Mouse (Mus musculus): ENCODE data around the gene Ndufb7. TPM values are rescaled to one million over a fixed set of nuclear protein-coding genes. Genes with fewer than 3 reads are reported as not detected.

Gene Ndufb7
- polyA plus RNA-seq, 1 experiment, result 302 TPM

- no peak overlapping the region for H3K4me3 ChIP-seq (ENCODE audit: insufficient read depth, poor library complexity, severe bottlenecking)
- peaks cover 7% of the 10 kb centered on the region for H3K79me3 ChIP-seq (ENCODE audit: low read depth)
- TF ChIP-seq FOSL1 (IDR thresholded peaks at IDR 0.05; ENCODE audit: insufficient read depth, low read length, poor library complexity, severe bottlenecking) (no peak), MYOD1 (IDR thresholded peaks at IDR 0.05; ENCODE audit: control insufficient read depth, insufficient read length, low read depth) (no peak), CTCF (IDR thresholded peaks at IDR 0.05; ENCODE audit: control insufficient read depth, insufficient read depth, insufficient read length) (no peak), MYOG (IDR thresholded peaks at IDR 0.05; ENCODE audit: control insufficient read depth, extremely low read depth, insufficient read length) (no peak), USF1 (IDR thresholded peaks at IDR 0.05; ENCODE audit: low read depth) (no peak), CEBPB (IDR thresholded peaks at IDR 0.05; ENCODE audit: low read depth) (no peak)
- H3K27me3 ChIP-seq (ENCODE audit: control insufficient read depth, insufficient read depth, insufficient read length), result no peaks in the 10 kb centered on the region
- peaks cover 43% of the 10 kb centered on the region for H3K79me2 ChIP-seq (ENCODE audit: control insufficient read depth, insufficient read depth)
- peaks cover 16% of the 10 kb centered on the region for H3K36me3 ChIP-seq (ENCODE audit: control insufficient read depth, insufficient read depth)
- H3ac ChIP-seq (ENCODE audit: control insufficient read depth, insufficient read length, low read depth), result no peak overlapping the region
These were observed 6.8 kb downstream of the Ndufb7 start for GRCm38 (mm10) chr8:83573140-83573875.

GRCm38 (mm10) chr8:83574631-83575315, 8.3 kb downstream of the Ndufb7 start:
- TF ChIP-seq MAX (IDR thresholded peaks at IDR 0.05) (no peak), FOSL1 (IDR thresholded peaks at IDR 0.05; ENCODE audit: insufficient read depth, low read length, poor library complexity, severe bottlenecking) (no peak), CTCF (IDR thresholded peaks at IDR 0.05; ENCODE audit: control insufficient read depth, insufficient read depth, insufficient read length) (no peak), CEBPB (IDR thresholded peaks at IDR 0.05; ENCODE audit: low read depth) (no peak), MYOG (IDR thresholded peaks at IDR 0.05; ENCODE audit: control insufficient read depth, extremely low read depth, insufficient read length) (no peak), USF1 (IDR thresholded peaks at IDR 0.05; ENCODE audit: low read depth) (no peak), MYOD1 (IDR thresholded peaks at IDR 0.05; ENCODE audit: control insufficient read depth, insufficient read length, low read depth) (no peak)
- Histone ChIP-seq H3K27me3 (ENCODE audit: control insufficient read depth, insufficient read depth, insufficient read length) (no peaks in the 10 kb centered on the region), H3ac (ENCODE audit: control insufficient read depth, insufficient read length, low read depth) (no peak overlapping the region), H3K36me3 (ENCODE audit: control insufficient read depth, insufficient read depth) (peaks cover 12% of the 10 kb centered on the region), H3K79me2 (ENCODE audit: control insufficient read depth, insufficient read depth) (peaks cover 33% of the 10 kb centered on the region), H3K4me3 (ENCODE audit: insufficient read depth, poor library complexity, severe bottlenecking) (no peak overlapping the region), H3K79me3 (ENCODE audit: low read depth) (peaks cover 4% of the 10 kb centered on the region)

- H3K36me3 ChIP-seq (ENCODE audit: control insufficient read depth, insufficient read depth), result peaks cover 6% of the 10 kb centered on the region
- TF ChIP-seq MYOG (IDR thresholded peaks at IDR 0.05; ENCODE audit: control insufficient read depth, extremely low read depth, insufficient read length), result no peak
- TF ChIP-seq MYOD1 (IDR thresholded peaks at IDR 0.05; ENCODE audit: control insufficient read depth, insufficient read length, low read depth), result no peak
- no peak for TF ChIP-seq USF1 (IDR thresholded peaks at IDR 0.05; ENCODE audit: low read depth)
- no peak for TF ChIP-seq FOSL1 (IDR thresholded peaks at IDR 0.05; ENCODE audit: insufficient read depth, low read length, poor library complexity, severe bottlenecking)
- TF ChIP-seq MAX (IDR thresholded peaks at IDR 0.05), result no peak
- TF ChIP-seq CTCF (IDR thresholded peaks at IDR 0.05; ENCODE audit: control insufficient read depth, insufficient read depth, insufficient read length), result no peak
- TF ChIP-seq CEBPB (IDR thresholded peaks at IDR 0.05; ENCODE audit: low read depth), result no peak
- H3K27me3 ChIP-seq (ENCODE audit: control insufficient read depth, insufficient read depth, insufficient read length), result no peaks in the 10 kb centered on the region
- H3K79me2 ChIP-seq (ENCODE audit: control insufficient read depth, insufficient read depth), result peaks cover 43% of the 10 kb centered on the region
- no peak overlapping the region for H3K4me3 ChIP-seq (ENCODE audit: insufficient read depth, poor library complexity, severe bottlenecking)
- H3ac ChIP-seq (ENCODE audit: control insufficient read depth, insufficient read length, low read depth), result no peak overlapping the region
- peaks cover 10% of the 10 kb centered on the region for H3K79me3 ChIP-seq (ENCODE audit: low read depth)
These were observed 9.4 kb downstream of the Ndufb7 start for GRCm38 (mm10) chr8:83575561-83576515.

GRCm38 (mm10) chr8:83576516-83576895, 10.0 kb downstream of the Ndufb7 start:
- Histone ChIP-seq H3K27me3 (ENCODE audit: control insufficient read depth, insufficient read depth, insufficient read length) (no peaks in the 10 kb centered on the region), H3ac (ENCODE audit: control insufficient read depth, insufficient read length, low read depth) (no peak overlapping the region), H3K36me3 (ENCODE audit: control insufficient read depth, insufficient read depth) (peaks cover 1% of the 10 kb centered on the region), H3K79me2 (ENCODE audit: control insufficient read depth, insufficient read depth) (peaks cover 50% of the 10 kb centered on the region), H3K4me3 (ENCODE audit: insufficient read depth, poor library complexity, severe bottlenecking) (no peak overlapping the region), H3K79me3 (ENCODE audit: low read depth) (peaks cover 11% of the 10 kb centered on the region)
- TF ChIP-seq MYOG (IDR thresholded peaks at IDR 0.05; ENCODE audit: control insufficient read depth, extremely low read depth, insufficient read length) (no peak), MAX (IDR thresholded peaks at IDR 0.05) (no peak), CEBPB (IDR thresholded peaks at IDR 0.05; ENCODE audit: low read depth) (no peak), MYOD1 (IDR thresholded peaks at IDR 0.05; ENCODE audit: control insufficient read depth, insufficient read length, low read depth) (no peak), CTCF (IDR thresholded peaks at IDR 0.05; ENCODE audit: control insufficient read depth, insufficient read depth, insufficient read length) (no peak), FOSL1 (IDR thresholded peaks at IDR 0.05; ENCODE audit: insufficient read depth, low read length, poor library complexity, severe bottlenecking) (no peak), USF1 (IDR thresholded peaks at IDR 0.05; ENCODE audit: low read depth) (no peak)

GRCm38 (mm10) chr8:83576921-83577320, 10.4 kb downstream of the Ndufb7 start:
- H3ac ChIP-seq (ENCODE audit: control insufficient read depth, insufficient read length, low read depth), result no peak overlapping the region
- peaks cover 53% of the 10 kb centered on the region for H3K79me2 ChIP-seq (ENCODE audit: control insufficient read depth, insufficient read depth)
- H3K79me3 ChIP-seq (ENCODE audit: low read depth), result peaks cover 12% of the 10 kb centered on the region
- H3K27me3 ChIP-seq (ENCODE audit: control insufficient read depth, insufficient read depth, insufficient read length), result no peaks in the 10 kb centered on the region
- TF ChIP-seq MYOG (IDR thresholded peaks at IDR 0.05; ENCODE audit: control insufficient read depth, extremely low read depth, insufficient read length) (no peak), MYOD1 (IDR thresholded peaks at IDR 0.05; ENCODE audit: control insufficient read depth, insufficient read length, low read depth) (no peak), FOSL1 (IDR thresholded peaks at IDR 0.05; ENCODE audit: insufficient read depth, low read length, poor library complexity, severe bottlenecking) (no peak), USF1 (IDR thresholded peaks at IDR 0.05; ENCODE audit: low read depth) (no peak), CEBPB (IDR thresholded peaks at IDR 0.05; ENCODE audit: low read depth) (no peak), CTCF (IDR thresholded peaks at IDR 0.05; ENCODE audit: control insufficient read depth, insufficient read depth, insufficient read length) (no peak), MAX (IDR thresholded peaks at IDR 0.05) (no peak)
- H3K36me3 ChIP-seq (ENCODE audit: control insufficient read depth, insufficient read depth), result no peaks in the 10 kb centered on the region
- no peak overlapping the region for H3K4me3 ChIP-seq (ENCODE audit: insufficient read depth, poor library complexity, severe bottlenecking)

Measured in C2C12 (cell line).